Mouse (Mus musculus) right cerebral cortex, postnatal 4 days (tissue): Measurements from ENCODE around the gene Il12a.

Source experiments
- DNase-seq: peaks from one replicate; pipeline ENCODE4 v3.0.0-alpha.2; 2022

The Il12a gene

DNA sequence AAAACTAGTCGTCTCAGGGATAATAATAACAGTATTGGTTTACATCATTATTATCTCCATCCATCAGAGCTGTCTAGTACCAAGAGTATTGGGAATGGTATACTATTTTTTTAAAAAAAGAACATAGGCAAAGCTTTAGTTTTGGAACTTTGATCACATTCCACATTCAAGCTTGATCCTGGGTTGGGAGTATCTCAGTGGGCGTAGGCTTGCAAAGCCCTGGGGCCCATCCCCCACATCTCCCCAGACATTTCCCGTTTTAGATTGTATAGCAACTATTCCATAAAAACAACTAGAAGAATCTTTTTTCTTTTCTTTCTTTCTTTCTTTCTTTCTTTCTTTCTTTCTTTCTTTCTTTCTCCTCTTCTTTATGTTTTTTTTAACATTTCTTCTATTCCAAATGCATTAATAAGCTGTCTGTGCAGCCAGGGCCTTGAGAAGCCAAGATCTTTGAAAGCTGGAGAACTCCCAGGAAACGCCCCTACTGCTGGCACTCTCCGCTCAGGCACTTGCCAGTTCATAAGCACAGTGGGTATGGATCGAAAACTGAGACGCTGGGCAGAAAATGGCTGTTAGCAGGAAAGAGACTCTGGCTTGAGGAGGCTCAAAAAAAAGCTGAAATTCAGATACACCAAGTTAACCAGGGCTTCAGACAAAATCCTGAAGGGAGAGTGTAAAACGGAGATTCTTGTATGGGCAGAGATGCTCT lies 3.4 kb upstream of the Il12a start:
- DNase-seq, result no peak

DNA sequence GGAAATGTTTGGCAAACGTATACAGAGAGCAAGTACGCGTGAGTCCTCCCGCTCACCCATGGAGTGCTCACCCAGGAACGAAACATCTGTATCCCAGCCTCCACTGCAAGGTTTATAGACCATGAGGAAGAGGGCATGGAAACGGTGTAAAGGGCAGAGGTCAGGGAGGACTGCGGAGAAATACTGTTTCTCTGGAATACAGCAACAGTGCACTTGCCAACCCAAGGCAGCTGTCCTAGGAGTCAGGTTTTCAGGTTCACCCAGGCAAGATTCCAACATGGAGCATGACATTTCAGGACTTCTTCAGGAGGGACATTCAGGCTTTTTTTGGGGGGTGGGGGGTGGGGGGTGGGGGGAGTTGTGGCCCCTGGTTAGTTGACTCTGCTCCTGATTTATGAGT lies 1.1 kb upstream of the Il12a start:
- DNase-seq, result no peak

DNA sequence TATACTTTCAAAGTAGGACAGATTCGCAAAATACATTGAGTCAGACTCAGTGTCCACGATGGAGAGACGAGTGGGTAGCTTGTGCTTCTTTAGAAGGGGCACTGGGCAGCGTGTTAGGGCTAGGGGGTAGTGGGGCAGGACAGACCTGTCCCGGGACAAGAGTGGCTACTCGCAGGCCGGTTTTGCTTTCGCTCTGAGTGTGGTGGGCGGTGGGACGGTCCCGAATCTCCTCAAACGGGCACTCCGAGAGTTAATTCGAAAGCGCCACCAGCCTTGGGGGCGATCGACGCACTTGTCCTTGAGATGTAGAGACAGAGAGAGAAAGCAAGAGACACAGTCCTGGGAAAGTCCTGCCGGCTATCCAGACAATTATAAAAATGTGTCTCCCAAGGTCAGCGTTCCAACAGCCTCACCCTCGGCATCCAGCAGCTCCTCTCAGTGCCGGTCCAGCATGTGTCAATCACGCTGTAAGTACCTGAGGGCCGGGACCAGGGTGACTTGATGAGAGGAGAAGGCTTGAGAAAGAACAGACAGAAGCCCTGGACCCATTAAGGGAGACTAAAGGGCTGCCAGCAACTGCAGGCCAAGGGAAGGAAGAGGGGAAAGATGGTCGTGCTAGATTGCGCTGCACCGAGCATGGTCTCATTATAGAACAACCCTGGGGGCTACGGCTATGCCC lies 795 bp downstream of the Il12a start:
- no peak for DNase-seq

DNA sequence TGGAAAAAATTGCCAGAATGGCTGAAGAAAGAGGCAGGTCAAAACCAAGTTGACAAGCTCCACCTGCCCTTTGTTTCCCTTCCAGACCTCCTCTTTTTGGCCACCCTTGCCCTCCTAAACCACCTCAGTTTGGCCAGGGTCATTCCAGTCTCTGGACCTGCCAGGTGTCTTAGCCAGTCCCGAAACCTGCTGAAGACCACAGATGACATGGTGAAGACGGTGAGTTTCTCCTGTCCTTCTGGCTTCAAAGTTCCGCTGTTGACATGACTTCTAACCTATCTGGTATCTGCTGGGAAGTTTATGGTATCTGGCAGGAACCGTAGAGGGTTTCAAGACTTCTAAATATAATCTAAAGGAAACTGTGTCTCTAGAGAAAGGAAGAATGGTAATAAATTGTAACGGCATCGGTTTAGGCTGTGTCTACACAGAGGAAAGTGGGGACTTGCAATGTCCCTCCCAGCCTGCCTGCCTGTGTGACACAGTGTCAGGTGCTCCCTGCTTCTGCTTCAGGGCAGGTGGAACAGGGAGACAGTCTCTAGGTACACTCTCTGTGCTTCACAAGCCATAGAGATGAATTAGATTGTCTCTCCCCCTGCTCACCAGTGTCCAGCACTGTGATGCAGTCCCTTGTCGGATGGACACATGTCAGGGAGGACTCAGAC lies 1.6 kb downstream of the Il12a start:
- no peak for DNase-seq

DNA sequence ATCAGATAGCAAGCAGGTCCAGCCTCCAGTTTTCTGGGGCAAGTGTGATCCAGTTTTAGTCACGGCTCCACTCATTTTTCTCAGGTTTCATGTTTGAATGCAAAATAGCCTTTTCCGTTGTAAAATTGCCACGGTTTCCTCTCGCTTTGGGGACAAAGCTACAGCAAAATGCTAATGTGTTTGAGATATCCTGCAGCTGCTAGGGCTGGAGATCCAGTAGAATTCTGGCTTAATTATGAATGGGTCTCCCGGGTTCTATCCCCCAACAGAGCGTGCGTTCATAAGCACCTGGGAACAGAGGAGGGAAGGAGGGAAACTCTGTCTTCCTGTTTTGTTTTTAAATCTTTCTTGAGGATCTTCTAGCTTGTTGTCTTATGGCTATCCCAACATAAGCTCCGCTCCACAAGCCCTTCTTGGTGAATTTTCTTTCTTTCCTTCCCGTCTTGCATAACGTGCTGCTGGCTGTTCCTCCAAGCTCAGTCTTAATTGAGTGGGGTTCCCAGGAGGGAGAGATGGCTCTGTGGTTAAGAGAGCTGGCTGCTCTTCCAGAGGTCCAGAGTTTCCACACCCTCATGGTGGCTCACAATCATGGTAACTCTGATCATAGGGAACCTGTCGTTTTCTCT lies 2.3 kb downstream of the Il12a start:
- DNase-seq, result no peak

DNA sequence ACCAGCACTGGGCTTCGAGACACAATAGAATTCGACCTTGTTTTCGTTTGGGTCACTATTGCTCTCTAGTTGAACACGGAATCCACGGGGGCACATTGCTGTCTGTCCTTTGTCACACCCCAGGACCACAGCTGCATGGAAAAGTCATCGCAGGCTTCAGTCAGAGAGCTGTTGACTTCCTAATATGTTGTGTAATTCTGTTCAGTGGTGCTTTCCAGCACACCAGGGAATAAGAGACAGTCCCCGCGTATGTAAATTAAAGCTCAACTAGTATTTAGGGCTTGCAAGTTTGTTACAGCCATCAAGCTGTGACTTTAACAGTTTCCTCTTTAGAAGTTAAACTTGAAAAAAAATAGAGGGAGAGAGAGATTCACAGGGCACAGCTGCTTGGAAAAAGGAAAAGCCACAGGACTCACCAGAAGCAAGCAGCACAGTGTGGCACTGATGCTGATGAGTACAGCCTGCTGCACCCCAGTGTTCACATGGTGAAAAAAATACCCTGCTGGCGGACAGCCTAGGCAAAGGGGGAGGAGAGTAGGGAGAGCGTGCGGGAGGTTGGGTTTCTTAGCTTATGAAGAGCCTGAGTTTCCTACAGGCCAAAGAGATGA lies 3.1 kb downstream of the Il12a start:
- peak; percentile 54 for DNase-seq

DNA sequence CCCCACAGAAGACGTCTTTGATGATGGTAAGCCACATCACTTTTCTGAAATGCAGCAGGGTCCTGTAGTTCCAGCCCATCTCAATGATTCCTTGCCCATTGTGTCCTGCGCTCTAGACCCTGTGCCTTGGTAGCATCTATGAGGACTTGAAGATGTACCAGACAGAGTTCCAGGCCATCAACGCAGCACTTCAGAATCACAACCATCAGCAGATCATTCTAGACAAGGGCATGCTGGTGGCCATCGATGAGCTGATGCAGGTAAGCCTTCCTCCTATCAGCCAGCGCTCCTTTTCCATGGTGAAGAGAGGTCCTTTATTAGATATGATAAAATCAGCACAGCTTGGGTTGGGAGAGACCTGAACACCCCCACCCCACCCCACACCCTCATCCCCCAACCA lies 4.9 kb downstream of the Il12a start:
- no peak for DNase-seq

DNA sequence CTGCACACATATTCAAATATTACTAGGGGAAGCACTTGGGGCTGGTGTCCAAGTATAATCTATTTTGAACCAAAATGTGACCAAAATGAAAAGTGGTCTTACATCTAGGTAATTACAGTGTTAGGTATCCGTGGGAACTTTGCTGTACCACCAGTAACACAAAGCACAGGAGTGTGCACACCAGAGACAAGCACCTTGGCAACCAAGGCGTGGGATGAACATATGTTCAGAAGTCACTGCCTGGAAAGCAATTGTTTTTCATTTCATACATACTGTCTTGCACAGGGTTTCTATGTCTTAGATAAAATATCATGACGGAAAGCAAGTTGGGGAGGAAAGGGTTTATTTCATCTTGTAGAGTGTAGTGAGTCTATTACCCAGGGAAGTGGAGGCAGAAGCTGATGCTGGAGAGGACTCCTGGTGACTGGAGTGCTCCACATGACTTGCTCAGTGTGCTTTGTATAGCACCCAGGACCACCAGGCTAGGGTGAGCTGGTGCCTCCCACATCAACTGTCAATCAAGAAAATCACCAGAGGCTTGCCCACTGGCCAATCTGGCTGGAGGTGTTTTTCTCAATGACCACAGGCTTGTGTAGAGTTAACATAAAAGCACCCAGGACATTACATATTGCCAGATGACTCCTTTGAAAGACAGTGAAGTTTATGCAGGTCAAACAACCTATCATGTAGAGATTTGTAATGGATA lies 6.2 kb downstream of the Il12a start:
- no peak for DNase-seq

DNA sequence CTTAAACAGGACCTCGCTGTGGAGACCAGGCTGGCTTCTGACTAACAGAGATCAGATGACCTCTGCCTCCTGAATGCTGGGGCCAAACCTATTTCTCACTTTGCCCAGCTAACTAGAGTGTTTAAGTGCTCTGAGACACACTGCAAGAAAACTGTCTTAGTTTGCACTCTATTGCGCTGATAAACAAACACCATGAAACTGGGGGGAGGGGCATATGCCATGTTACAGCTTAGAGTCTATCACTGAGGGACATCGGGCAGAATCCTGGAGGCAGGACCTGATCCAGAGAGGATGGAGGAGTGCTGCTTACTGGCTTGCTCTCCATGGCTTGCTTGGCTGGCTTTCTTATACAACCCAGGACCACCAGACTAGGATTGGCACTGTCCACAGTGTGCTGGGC lies 8.2 kb downstream of the Il12a start:
- DNase-seq, result no peak

DNA sequence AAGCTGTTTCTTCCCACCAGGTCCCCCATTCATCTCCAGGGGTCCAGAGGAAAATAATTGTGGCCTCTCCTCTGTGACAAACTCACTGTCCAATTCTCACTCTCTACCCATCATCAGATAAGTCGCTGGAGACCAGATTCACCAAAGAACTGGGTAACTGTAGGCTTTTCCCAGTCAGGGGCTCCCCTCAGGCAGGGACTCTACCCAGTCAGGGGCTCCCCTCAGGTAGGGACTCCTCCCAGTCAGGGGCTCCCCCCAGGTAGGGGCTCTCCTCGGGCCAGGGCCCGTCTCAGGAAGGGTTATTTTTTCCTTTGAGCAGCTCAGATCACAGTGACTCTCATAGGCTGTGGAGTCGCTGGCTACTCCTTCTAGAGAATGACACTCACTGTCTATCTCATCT lies 9.6 kb downstream of the Il12a start:
- DNase-seq, result no peak

DNA sequence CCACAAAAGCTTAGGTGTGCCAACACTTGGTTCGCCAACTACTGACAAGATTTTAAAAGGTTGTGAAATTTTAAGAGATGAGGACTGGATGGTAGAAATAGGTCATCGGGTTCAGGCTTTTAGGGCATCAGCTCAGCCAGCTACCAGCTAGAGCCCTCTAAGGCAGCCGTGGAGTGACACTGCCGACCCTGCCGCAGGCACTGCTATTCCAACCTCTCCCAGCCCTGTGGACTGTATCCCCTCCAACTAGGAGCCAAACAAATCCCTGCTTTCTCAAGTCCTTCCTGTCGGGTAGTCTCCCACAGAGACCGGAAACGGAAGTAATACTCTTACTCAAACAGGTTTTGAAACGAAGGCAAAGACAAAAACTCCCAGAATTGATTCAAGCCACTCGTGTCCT lies 15.9 kb downstream of the Il12a start:
- no peak for DNase-seq

DNA sequence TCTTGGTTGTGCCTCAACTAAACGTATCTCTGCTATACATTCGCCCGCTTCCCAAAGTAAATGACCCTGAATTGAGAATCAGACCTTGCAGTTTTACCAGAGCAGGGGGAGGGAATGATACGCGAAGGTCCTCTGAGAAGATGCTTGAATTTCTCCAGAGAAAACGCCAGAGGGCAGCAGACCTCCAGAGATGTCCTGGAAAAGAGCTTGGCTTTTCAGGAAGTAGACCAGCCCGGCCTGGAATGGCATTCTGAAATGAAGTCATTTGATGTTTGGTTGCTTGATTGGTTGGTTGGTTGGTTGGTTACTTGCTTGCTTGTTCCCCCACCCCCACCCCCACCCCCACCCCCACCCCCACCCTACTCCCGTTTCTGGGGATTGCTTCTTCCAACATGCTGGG lies 17.8 kb downstream of the Il12a start:
- DNase-seq, result peak; percentile 57

DNA sequence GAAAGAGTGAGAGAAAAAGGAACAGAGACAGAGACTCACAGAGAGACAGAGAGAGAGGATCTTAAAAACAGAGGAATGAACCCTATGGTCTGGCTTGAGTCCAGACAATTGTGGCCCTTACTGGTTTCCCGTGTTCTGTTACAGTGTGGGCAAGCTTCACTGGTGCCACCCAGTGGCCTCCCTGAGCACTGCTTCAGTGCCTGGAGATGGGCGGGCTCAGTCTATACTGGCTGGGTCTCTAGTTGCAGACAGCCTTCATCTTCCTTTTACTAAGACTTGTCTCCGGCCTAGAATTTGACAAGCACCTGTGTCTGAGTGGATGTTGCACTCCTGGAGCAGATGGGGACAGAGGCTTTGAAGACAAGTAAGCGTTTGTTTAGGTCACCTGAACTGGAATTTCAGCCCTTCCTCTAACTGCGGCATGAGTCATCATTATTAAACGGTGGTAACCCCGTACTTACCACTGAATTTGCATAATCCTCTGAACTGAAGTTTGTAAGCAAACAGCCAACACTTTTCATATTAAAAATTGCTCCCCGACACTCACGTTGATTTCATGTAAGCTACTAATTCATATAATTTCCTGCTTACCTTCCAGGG lies 18.9 kb downstream of the Il12a start:
- DNase-seq, result peak; percentile 50

DNA sequence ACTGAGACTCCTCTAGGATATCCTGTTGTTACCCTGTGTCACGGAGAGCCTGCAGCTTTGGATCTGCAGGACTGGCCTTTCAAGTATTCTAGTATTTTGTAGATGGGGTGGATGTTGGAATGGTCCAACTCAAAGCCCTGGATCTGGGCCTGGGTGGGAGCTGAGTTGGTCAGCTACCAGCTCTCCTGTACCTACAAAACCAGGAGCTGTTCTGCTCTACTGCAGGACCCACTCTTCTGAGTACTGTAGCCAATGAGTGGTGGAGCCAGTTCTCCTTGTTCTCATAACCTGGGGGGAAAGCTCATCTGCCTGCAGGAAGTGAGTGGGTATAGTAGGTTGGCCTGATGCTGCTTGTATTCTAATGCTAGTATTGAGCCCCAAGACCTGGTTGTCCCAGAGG lies 20.0 kb downstream of the Il12a start:
- no peak for DNase-seq

DNA sequence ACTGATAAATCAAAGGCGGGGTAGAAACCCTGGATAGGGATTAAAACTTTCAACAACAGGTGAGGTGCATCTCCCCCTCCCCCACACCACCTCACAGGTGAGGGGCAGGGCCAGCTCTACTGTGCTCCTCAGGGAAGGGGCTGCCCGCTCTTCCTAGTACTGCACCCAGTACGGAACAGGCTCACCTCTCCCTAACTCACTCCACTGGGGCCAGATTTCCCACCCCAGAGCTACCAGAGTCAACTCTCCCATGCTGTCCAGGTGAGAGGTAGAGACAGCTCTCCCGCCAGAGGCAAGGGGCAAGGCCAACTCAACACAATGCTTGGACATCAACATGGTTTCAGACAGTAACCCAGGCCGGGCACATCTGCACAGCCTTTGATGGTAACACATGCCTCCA lies 21.1 kb downstream of the Il12a start:
- no peak for DNase-seq

DNA sequence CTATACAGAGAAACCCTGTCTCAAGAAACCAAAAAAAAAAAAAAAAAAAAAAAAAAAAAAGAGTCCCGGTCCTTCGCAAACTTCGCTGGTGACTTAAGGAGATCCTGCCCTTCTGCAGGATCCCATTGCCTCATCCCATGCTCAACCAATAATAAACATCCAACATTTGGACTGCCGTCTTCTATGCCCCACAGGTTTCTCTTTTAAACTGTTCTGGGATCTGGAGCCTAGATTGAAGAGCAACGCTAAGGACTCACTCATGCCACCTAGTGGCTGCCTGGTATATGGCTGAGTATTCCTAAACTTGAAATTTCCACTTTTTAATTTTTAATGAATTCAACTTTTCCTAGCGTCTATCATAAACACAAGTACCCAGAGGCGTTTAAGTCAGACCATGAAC lies 23.1 kb downstream of the Il12a start:
- peak; percentile 85 for DNase-seq

DNA sequence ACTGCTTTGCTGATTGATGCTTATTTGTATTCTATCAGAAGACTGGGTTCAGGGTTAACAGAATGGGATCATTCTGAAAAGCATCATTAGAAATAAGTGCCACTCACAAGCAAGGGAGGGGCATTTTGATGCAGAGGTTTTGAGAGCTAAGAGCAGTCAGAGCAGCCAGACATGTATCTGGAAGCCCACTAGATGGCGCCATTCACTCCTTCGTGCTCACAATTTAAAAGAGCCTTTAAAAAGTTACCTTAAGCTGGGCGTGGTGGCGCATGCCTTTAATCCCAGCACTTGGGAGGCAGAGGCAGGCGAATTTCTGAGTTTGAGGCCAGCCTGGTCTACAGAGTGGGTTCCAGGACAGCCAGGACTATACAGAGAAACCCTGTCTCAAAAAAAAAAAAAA lies 26.9 kb downstream of the Il12a start:
- DNase-seq, result peak; percentile 58

DNA sequence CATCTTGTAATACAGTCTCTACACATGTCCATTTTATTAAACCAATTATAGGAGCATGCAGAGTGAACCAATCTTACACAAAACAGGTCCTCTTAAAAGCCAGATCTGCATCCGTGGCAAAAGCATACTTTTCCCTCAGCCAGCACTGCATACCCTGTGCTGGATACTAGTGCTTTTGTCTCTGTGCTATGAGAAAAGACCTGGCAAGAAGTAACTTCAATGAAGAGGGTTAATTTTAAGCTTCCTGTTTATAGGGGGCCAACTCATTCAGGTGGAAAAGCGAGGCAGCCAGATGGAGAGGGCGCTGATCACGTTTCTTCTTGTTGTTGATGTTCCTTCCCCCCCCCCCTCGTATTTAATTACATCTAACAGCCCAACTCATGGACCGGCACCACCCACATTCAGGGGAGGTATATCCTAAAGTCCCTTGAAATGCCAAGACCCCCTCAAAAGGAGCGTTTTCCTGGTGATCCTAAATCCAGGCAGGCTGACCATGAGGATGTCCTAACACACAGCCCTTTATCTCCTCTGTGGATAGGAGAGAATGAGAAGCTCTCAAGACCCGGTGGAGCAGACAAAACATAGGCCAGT lies 28.9 kb downstream of the Il12a start:
- no peak for DNase-seq

DNA sequence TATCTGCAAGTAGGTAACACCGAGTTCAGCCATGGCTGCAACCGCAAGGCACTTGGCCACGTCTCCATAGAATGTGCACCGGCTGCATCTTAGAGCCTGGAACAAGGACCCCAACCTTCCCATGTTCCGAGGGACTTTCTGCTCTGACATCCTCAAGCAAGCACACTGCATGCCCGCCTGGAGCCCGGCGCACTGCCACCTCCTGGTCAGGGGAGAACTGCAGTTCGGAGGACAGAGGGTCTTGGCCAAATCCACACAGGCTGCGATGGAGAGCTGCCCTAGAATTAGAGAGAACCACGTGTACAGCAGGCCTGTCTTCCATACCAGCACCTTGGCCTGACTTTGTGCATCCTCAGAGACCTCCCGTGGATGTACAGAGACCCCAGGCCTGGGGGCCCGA lies 29.8 kb downstream of the Il12a start:
- peak; percentile 60 for DNase-seq

DNA sequence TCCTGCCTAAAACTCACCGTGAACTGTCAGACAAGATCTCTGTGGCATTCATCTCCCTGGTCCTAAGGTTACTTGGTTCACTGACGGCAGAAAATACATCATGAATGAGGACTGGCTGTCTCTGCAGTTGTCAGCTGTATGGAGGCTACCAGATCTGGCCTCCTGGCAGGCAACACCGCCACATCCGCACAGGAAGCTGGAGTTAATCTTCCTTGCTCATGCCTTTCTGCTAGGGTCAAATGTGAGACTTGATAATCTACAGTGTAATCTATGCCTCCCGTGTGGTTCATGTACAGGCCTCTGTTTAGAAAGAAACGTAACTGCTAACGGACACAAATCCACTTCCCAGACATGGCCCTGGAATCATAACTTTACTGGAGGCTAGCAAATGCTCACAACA lies 51.5 kb downstream of the Il12a start:
- DNase-seq, result no peak

DNA sequence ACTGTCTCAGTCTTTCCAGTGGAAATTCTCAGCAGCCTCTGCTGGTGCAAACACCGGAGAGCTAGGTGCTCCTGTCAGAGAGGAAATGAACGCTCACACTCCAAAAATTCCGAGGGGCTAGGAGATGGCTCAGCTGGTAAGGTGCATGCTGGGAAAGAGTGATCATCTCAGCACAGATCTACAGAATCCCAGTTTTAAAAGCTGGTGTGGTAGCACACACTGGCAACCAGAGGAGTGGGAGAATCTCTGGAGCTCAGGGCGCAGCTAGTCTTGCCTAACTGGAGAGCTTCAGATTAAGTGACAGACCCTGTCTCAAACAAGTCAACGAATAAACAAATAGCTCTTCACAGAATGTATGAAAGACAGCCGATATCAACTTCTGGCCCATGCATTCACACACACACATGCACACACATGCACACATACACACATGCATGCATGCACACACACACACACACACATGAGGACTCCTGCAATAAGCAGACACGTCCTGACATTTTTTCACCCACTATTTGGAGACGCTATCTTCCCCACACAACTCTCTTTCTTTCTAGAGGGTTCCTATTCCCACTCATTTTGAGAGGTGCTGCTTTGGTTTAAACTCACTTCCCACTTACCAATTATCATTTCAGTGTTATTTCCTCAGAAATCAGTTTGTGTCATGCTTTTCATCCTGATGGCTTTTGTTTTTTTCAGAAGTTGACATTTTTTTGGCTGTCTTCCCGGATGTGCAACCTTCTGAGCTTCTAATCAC lies 52.5 kb downstream of the Il12a start:
- DNase-seq, result no peak

DNA sequence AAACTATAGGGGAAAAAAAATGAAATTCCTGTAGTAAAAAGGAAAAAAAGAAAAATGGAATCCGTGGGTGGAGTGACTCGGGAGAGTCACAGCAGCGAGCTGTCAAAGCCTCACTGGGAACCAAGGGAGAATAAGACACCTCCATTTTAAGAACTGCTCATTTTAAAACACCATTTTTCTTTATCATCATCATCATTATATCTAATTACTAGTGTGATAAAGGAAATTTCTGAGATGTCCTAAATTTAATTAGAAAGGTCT lies 53.0 kb downstream of the Il12a start:
- DNase-seq, result no peak
